Comparison of ENCODE assay signal across 22 mouse cellular contexts in the genomic region with DNA sequence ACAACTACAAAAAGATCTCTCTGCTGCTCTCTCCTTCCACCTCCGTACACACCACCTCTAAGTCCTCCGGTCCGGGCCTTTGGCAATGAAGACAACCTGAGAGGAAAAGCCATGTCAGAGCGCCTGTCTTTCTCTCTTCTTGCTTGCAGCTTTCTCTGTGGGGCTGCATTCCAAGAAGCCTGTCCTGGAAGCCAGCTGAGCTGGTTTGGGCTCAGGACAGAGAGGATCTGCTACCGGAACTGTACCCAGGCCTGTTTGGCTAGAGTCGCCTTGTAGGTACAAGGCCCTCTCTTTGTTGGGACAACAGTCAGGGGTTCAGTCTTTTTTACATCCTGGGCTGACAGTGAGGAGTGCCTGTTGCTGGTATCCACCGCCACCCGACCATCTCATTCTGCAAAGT.
DNase-seq lines count a peak whose midpoint lies in the region; ATAC-seq lines count a peak whose summit lies in the region.
"Had no signal": no experiment of that assay in that cellular context is flagged by ENCODE, and none has a peak within 500 bp of the region (broad histone marks: within the 10 kb centered on the region; RNA-seq: fewer than 3 reads in every experiment).

No protein-coding gene starts in this region.

- no peak for ATAC-seq in hindbrain, embryonic 13.5 days (ENCODE audit: low FRiP score)
- ATAC-seq: forebrain, embryonic 14.5 days; forebrain, embryonic 16.5 days had no signal

- H3K4me2 ChIP-seq in hindbrain, embryonic 13.5 days = no peak overlapping the region
- H3K4me2 ChIP-seq: embryonic facial prominence, embryonic 13.5 days; embryonic facial prominence, embryonic 15.5 days; forebrain, embryonic 12.5 days had no signal

- H3K4me1 ChIP-seq in embryonic facial prominence, embryonic 10.5 days = peaks cover 35% of the 10 kb centered on the region
- H3K4me1 ChIP-seq in limb, embryonic 10.5 days = peaks cover 47% of the 10 kb centered on the region
- H3K4me1 ChIP-seq in hindbrain, embryonic 13.5 days (replicated peaks) = no peaks in the 10 kb centered on the region; the same call in 1 of the 2 replicates

- peak overlapping the region; percentile 35; the same call in 1 of the 2 replicates for H3K27ac ChIP-seq in embryonic facial prominence, embryonic 10.5 days (replicated peaks)
- H3K27ac ChIP-seq in limb, embryonic 10.5 days = 0 out of 2 replicates have a peak overlapping the region, but pooled peaks have one; percentile 58
- H3K27ac ChIP-seq in hindbrain, embryonic 13.5 days = no peak overlapping the region
- H3K27ac ChIP-seq: embryonic facial prominence, embryonic 13.5 days; embryonic facial prominence, embryonic 15.5 days; forebrain, embryonic 10.5 days; forebrain, embryonic 12.5 days had no signal

- 93% methylated on average over 8 of the region's 8 CpGs for WGBS in embryonic facial prominence, embryonic 10.5 days
- WGBS in limb, embryonic 10.5 days = 92% methylated on average over 8 of the region's 8 CpGs
- WGBS in hindbrain, embryonic 13.5 days = 96% methylated on average over 8 of the region's 8 CpGs

- H3K9me3 ChIP-seq in embryonic facial prominence, embryonic 10.5 days = 0 out of 2 replicates have a peak, but pooled peaks cover 2% of the 10 kb centered on the region
- H3K9me3 ChIP-seq in limb, embryonic 10.5 days (replicated peaks) = no peaks in the 10 kb centered on the region
- peaks cover 2% of the 10 kb centered on the region; the same call in 1 of the 2 replicates for H3K9me3 ChIP-seq in hindbrain, embryonic 13.5 days
- H3K9me3 ChIP-seq: embryonic facial prominence, embryonic 13.5 days; embryonic facial prominence, embryonic 15.5 days; forebrain, embryonic 10.5 days; forebrain, embryonic 12.5 days had no signal

- no peak overlapping the region for H3K9ac ChIP-seq in hindbrain, embryonic 13.5 days
- H3K9ac ChIP-seq: embryonic facial prominence, embryonic 13.5 days; embryonic facial prominence, embryonic 15.5 days; forebrain, embryonic 12.5 days had no signal

- no peaks in the 10 kb centered on the region for H3K36me3 ChIP-seq in embryonic facial prominence, embryonic 10.5 days (replicated peaks)
- H3K36me3 ChIP-seq in limb, embryonic 10.5 days = no peaks in the 10 kb centered on the region
- no peaks in the 10 kb centered on the region for H3K36me3 ChIP-seq in hindbrain, embryonic 13.5 days
- H3K36me3 ChIP-seq: embryonic facial prominence, embryonic 13.5 days; embryonic facial prominence, embryonic 15.5 days; forebrain, embryonic 10.5 days; forebrain, embryonic 12.5 days had no signal

- DNase-seq in embryonic facial prominence, embryonic 10.5 days (ENCODE audit: low spot score) = no peak
- no peak for DNase-seq in limb, embryonic 10.5 days (ENCODE audit: low spot score)
- DNase-seq in urinary bladder, postnatal 25 days (ENCODE audit: low spot score) = peak; percentile 43
- no peak for DNase-seq in cerebellum, postnatal 4 days (ENCODE audit: low spot score in 2 of 2)
- no peak for DNase-seq in left cerebral cortex, postnatal 14 days (ENCODE audit: low spot score in 2 of 2)
- DNase-seq: adrenal gland, adult 2 months; adrenal gland, postnatal 10 days; adrenal gland, postnatal 25 days; cerebellum, adult 11 months; cerebellum, adult 18-20 months; cerebellum, adult 8-10 months; cerebellum, adult 9-11 months; cerebellum, postnatal 14 days; cerebellum, postnatal 36 days had no signal

- H3K27me3 ChIP-seq in embryonic facial prominence, embryonic 10.5 days (replicated peaks; ENCODE audit: low read depth, poor library complexity, severe bottlenecking) = peaks cover 29% of the 10 kb centered on the region
- H3K27me3 ChIP-seq in limb, embryonic 10.5 days (ENCODE audit: low read depth, poor library complexity, severe bottlenecking) = peaks cover 50% of the 10 kb centered on the region
- H3K27me3 ChIP-seq in hindbrain, embryonic 13.5 days = peaks cover 35% of the 10 kb centered on the region

- H3K4me3 ChIP-seq in embryonic facial prominence, embryonic 10.5 days = no peak overlapping the region
- H3K4me3 ChIP-seq in limb, embryonic 10.5 days = no peak overlapping the region
- H3K4me3 ChIP-seq in hindbrain, embryonic 13.5 days = no peak overlapping the region
- H3K4me3 ChIP-seq: embryonic facial prominence, embryonic 13.5 days; embryonic facial prominence, embryonic 15.5 days; erythroblast, embryonic 14.5 days; forebrain, embryonic 10.5 days; forebrain, embryonic 12.5 days had no signal

- intact Hi-C loops in left cerebral cortex, postnatal 14 days (cut with DNase I) = no loop called here
